Mouse (Mus musculus): ENCODE measurements around the gene Gm15097.
A peak's percentile ranks its signal among the peaks of the same experiment; 100 is the strongest.
"Not testable (repeated sequence)": the region's sequence is repeated elsewhere in the genome, so short reads cannot be mapped to it uniquely, and the experiment has no call there.

Gm15097 gene

DNA sequence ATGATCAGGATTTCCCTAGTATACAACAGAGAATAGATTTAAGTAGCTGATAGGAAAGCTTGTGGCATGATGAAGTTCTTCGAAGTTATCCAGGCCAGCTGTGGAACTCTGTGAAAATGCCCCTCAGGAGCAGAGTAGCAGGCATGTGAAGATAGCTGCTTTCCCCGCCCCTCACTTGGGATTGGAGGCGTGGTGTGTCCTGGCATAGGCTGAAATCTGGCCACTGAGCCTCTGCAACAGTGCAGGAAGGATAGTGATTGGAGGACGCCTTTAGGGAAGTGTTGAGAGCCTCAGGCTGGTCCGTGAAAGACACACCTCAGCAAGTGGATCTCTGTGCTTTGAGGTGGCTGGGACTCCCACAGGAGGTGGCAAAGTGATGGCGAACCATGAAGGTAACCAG is at the start of gene Gm15097:
Gene Gm15097 (plus strand): TSS at position 301 of the 400 bp plus-strand sequence.
- not testable (repeated sequence) for DNase-seq (ENCODE audit: low spot score)

GRCm38 (mm10) chrX:149762853-149763252 is 21.4 kb upstream of the Gm15097 start:
- peak; percentile 2 for DNase-seq (ENCODE audit: low spot score)

- not testable (repeated sequence) for DNase-seq (ENCODE audit: low spot score)
These were observed 26.9 kb downstream of the Gm15097 start for GRCm38 (mm10) chrX:149811178-149811577.
